Mouse (Mus musculus) liver, adult 2 months (tissue): Measurements from ENCODE around the gene Gal3st3. TPM values are rescaled to one million over a fixed set of nuclear protein-coding genes. Genes with fewer than 3 reads are reported as not detected.

Source experiments
- DNase-seq: peaks from one replicate; pipeline ENCODE4 v3.0.0-alpha.2; 2011; ENCODE audit warnings: low read depth, low spot score; ENCODE audit errors: extremely low read depth
- H3K27ac ChIP-seq: fragments of 200-500 bp; replicated peaks from 2 replicates; pipeline ENCODE4 v1.5.1; 2012; ENCODE audit warnings: low read depth, mild to moderate bottlenecking, control low read depth, inconsistent platforms, low read length; ENCODE audit not compliant: insufficient read depth
- H3K27me3 ChIP-seq: fragments of 200-500 bp; 2 replicates; pipeline ENCODE4 v1.6.1; 2012; ENCODE audit warnings: mild to moderate bottlenecking, moderate library complexity, low read length, inconsistent platforms; ENCODE audit not compliant: control insufficient read depth, insufficient read depth
- H3K36me3 ChIP-seq: fragments of 200-500 bp; 2 replicates; pipeline ENCODE4 v1.6.1; 2012; ENCODE audit warnings: low read length, inconsistent platforms; ENCODE audit not compliant: control insufficient read depth, insufficient read depth
- H3K4me1 ChIP-seq: fragments of 200-500 bp; 2 replicates; pipeline ENCODE4 v1.6.1; 2011; ENCODE audit warnings: low read length; ENCODE audit not compliant: control insufficient read depth, insufficient read depth
- H3K4me3 ChIP-seq: fragments of 200-500 bp; 2 replicates; pipeline ENCODE4 v1.5.1; 2011; ENCODE audit warnings: low read depth, mild to moderate bottlenecking, control low read depth, low read length, moderate library complexity; ENCODE audit not compliant: insufficient read depth
- H3K79me2 ChIP-seq: fragments of 200-500 bp; 2 replicates; pipeline ENCODE4 v1.6.1; 2012; ENCODE audit warnings: inconsistent platforms, mild to moderate bottlenecking, low read length, moderate library complexity; ENCODE audit not compliant: control insufficient read depth, insufficient read depth
- H3K9ac ChIP-seq: fragments of 200-500 bp; 2 replicates; pipeline ENCODE4 v1.6.1; 2012; ENCODE audit warnings: low read depth, mild to moderate bottlenecking, control low read depth, inconsistent platforms, low read length
- CTCF ChIP-seq: fragments of 200-500 bp; IDR thresholded peaks from 2 replicates; pipeline ENCODE4 v1.5.1; 2011; ENCODE audit warnings: low read depth, low read length, control low read depth
- POLR2A ChIP-seq: fragments of 200-500 bp; IDR thresholded peaks from 2 replicates; pipeline ENCODE4 v1.6.1; 2011; ENCODE audit warnings: low read length, control low read depth; ENCODE audit not compliant: insufficient read depth; ENCODE audit errors: extremely low read depth
- WGBS: fragments of 180-500 bp; shearing (Covaris S2); methylation state at CpG from one replicate; pipeline ENCODE4 v1.1.7; 2018; 5-methylcytosine and 5-hydroxymethylcytosine counted together
- polyA plus RNA-seq: library from polyadenylated mRNA; depleted of rRNA; stranded (reverse); fragments of >200 nt; gene quantifications from 2 replicates; pipeline ENCODE4 v1.2.3, GENCODE M21; 2012; rRNA removed
- total RNA-seq: library from RNA; depleted of rRNA; stranded (reverse); fragments of >200 nt; gene quantifications from 2 replicates; pipeline ENCODE4 v1.2.3, GENCODE M21; 2014; rRNA removed

Gal3st3 gene
- total RNA-seq (not detected in 2 replicates), polyA plus RNA-seq (not detected in 2 replicates)

DNA sequence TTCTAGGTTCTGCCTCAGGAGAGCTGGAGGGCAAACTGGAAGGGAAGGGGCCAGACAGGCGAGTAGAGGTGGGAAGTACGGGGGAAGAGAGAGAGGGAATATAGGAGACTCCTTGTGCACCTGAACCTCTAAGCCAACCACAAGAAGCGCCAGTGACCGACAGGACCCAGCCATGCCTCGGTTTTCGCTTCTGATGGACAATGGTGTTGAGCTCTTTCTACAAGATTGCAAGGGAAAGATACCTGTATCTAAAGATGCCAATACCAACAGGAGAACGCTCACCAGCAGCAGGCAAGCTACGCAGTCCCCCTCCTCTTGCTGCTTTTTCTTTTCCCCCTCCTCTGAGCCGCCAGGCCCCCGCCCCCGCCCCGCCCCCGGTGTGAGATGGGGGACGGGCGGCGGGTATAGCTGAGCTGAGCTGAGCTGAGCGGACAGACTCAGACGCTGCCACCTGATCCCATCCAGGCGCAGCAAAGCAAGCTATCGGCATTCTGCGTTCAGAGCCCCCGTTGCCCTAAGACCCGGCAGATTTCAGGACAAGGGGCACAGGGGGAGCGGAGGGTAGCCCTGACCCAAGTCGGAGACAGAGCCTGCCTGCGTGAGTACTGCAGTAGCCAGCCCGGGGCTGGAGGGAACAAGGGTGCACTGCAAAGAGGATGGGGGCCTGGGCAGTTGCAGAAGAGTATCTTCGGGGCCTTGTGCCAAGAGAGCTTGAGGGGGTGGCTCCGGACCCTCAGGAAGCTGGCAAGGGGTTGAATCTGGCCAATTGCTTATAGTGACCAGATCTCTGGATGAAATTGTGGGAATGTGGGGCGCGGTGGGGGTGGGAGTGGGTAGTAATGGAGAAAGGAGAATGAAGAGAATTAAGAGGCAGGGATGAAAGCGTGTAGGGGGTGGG, at the start of gene Gal3st3:
Gal3st3 (plus strand) TSS at position 429 of the 898 bp plus-strand sequence.
- H3K79me2 ChIP-seq: peaks cover 3% of the 10 kb centered on the region; the same call in 1 of the 2 replicates
- no peak within 1 kb of the TSS for H3K4me3 ChIP-seq

GRCm38 (mm10) chr19:5257140-5257539, 41.0 kb upstream of the Gal3st3 start:
- Histone ChIP-seq H3K4me3 (no peak overlapping the region), H3K4me1 (no peaks in the 10 kb centered on the region), H3K36me3 (no peaks in the 10 kb centered on the region), H3K79me2 (no peaks in the 10 kb centered on the region), H3K27ac (no peak overlapping the region), H3K9ac (no peak overlapping the region), H3K27me3 (no peaks in the 10 kb centered on the region)
- TF ChIP-seq POLR2A: no peak
- TF ChIP-seq CTCF: no peak
- no peak for DNase-seq
- WGBS: 68% methylated on average over 3 of the region's 3 CpGs

More for the DNA sequence above, at the start of gene Gal3st3:
- 28% methylated on average over 32 of the region's 32 CpGs for WGBS
- no peak within 1 kb of the TSS for H3K9ac ChIP-seq
- H3K36me3 ChIP-seq: no peaks in the 10 kb centered on the region; the same call in 1 of the 2 replicates
- DNase-seq: no peak
- TF ChIP-seq POLR2A (no peak), CTCF (no peak)
- peaks cover 6% of the 10 kb centered on the region for H3K4me1 ChIP-seq
- peaks cover 3% of the 10 kb centered on the region; the same call in 1 of the 2 replicates for H3K27me3 ChIP-seq
- H3K27ac ChIP-seq: no peak within 1 kb of the TSS

- 0 out of 2 replicates have a peak, but pooled peaks cover 2% of the 10 kb centered on the region for H3K4me1 ChIP-seq
Measured at GRCm38 (mm10) chr19:5267015-5267414, 31.1 kb upstream of the Gal3st3 start.

GRCm38 (mm10) chr19:5268017-5268416, 30.1 kb upstream of the Gal3st3 start:
- Histone ChIP-seq H3K4me1 (0 out of 2 replicates have a peak, but pooled peaks cover 2% of the 10 kb centered on the region), H3K9ac (no peak overlapping the region), H3K27me3 (no peaks in the 10 kb centered on the region), H3K79me2 (peaks cover 6% of the 10 kb centered on the region; the same call in 1 of the 2 replicates), H3K27ac (no peak overlapping the region), H3K36me3 (no peaks in the 10 kb centered on the region), H3K4me3 (no peak overlapping the region)
- no peak for DNase-seq
- no peak for TF ChIP-seq POLR2A
- TF ChIP-seq CTCF: no peak

More at GRCm38 (mm10) chr19:5267015-5267414, 31.1 kb upstream of the Gal3st3 start:
- DNase-seq: no peak
- no peak overlapping the region for H3K27ac ChIP-seq
- no peaks in the 10 kb centered on the region for H3K36me3 ChIP-seq
- no peaks in the 10 kb centered on the region; the same call in 1 of the 2 replicates for H3K79me2 ChIP-seq
- WGBS: 91% methylated on average over 5 of the region's 5 CpGs
- H3K4me3 ChIP-seq: no peak overlapping the region
- H3K27me3 ChIP-seq: no peaks in the 10 kb centered on the region
- no peak for TF ChIP-seq CTCF
- TF ChIP-seq POLR2A: no peak
- no peak overlapping the region for H3K9ac ChIP-seq

GRCm38 (mm10) chr19:5268875-5269274, 29.3 kb upstream of the Gal3st3 start:
- Histone ChIP-seq H3K79me2 (peaks cover 6% of the 10 kb centered on the region; the same call in 1 of the 2 replicates), H3K4me3 (no peak overlapping the region), H3K27me3 (no peaks in the 10 kb centered on the region), H3K4me1 (peaks cover 2% of the 10 kb centered on the region; the same call in 1 of the 2 replicates), H3K9ac (no peak overlapping the region), H3K36me3 (no peaks in the 10 kb centered on the region), H3K27ac (no peak overlapping the region)
- TF ChIP-seq CTCF (no peak), POLR2A (no peak)
- WGBS: 84% methylated on average over 3 of the region's 3 CpGs
- DNase-seq: no peak

DNA sequence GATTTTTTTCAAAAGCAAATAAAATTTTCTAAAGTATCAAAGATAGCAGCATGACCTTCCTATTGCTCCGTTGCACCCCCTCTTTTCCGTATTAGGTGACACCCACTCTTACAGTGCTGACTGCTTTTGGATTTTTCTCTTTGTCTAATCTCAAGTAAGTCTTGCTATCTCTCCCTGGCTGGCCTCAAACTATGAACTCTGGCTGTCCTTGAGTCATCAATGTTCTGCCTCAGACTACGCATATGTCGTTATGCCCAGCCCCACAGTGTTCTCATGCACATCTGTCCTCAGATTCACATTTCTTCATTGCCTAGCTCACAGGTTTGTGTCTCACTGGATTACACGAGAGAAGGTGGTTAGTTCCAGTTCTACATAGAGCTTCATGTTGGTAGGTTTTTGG, 28.7 kb upstream of the Gal3st3 start:
- no peak overlapping the region for H3K27ac ChIP-seq
- no peaks in the 10 kb centered on the region for H3K27me3 ChIP-seq
- peaks cover 6% of the 10 kb centered on the region; the same call in 1 of the 2 replicates for H3K79me2 ChIP-seq
- no peak overlapping the region for H3K9ac ChIP-seq
- DNase-seq: no peak
- 79% methylated on average over 5 of the region's 5 CpGs for WGBS
- peaks cover 6% of the 10 kb centered on the region for H3K4me1 ChIP-seq
- TF ChIP-seq POLR2A (no peak), CTCF (no peak)
- H3K36me3 ChIP-seq: peaks cover 3% of the 10 kb centered on the region
- no peak overlapping the region for H3K4me3 ChIP-seq
